Mouse (Mus musculus): Measurements from ENCODE around the gene Jtb. TPM values are rescaled to one million over a fixed set of nuclear protein-coding genes. Genes with fewer than 3 reads are reported as not detected.

Jtb gene
- polyA plus RNA-seq (2014; fragmentation: Nextera tagmentation; extraction: Ambion mirVana) = 112 and 114 TPM in 2 replicates

- H3K4me1 ChIP-seq (ENCODE audit: control insufficient read depth, insufficient read depth, low read length) = no peaks in the 10 kb centered on the region
- H3K4me3 ChIP-seq (ENCODE audit: low read depth, low read length) = peak within 1 kb of the TSS; percentile 75
- no peaks in the 10 kb centered on the region for H3K27me3 ChIP-seq (replicated peaks; ENCODE audit: control insufficient read depth, insufficient read depth, low read length)
- 1% methylated on average over 52 of the region's 61 CpGs for WGBS
- peak; percentile 98 for ATAC-seq (ENCODE audit: low read depth)
- H3K27ac ChIP-seq (replicated peaks; ENCODE audit: low read depth, low read length) = peak within 1 kb of the TSS; percentile 92
- DNase-seq (ENCODE audit: low spot score) = peak; percentile 97
- peak within 1 kb of the TSS; percentile 83 for H3K4me2 ChIP-seq (ENCODE audit: low read depth, low read length)
- H3K36me3 ChIP-seq (ENCODE audit: control insufficient read depth, insufficient read depth, low read length) = peaks cover 31% of the 10 kb centered on the region
- H3K9ac ChIP-seq (ENCODE audit: low read depth, low read length) = peak within 1 kb of the TSS; percentile 84
- no peaks in the 10 kb centered on the region for H3K9me3 ChIP-seq (ENCODE audit: control insufficient read depth, low read length)
These were observed at the start of gene Jtb for GRCm38 (mm10) chr3:90231507-90232333. Jtb (plus strand) TSS chr3:90231597.

- H3K4me2 ChIP-seq (ENCODE audit: low read depth, low read length) = no peak overlapping the region
- WGBS = 76% methylated on average over 3 of the region's 3 CpGs
- ATAC-seq (ENCODE audit: low read depth) (no peak), DNase-seq (ENCODE audit: low spot score) (no peak)
- H3K27ac ChIP-seq (replicated peaks; ENCODE audit: low read depth, low read length) = no peak overlapping the region
- H3K9me3 ChIP-seq (ENCODE audit: control insufficient read depth, low read length) = no peaks in the 10 kb centered on the region
- no peaks in the 10 kb centered on the region for H3K27me3 ChIP-seq (replicated peaks; ENCODE audit: control insufficient read depth, insufficient read depth, low read length)
- H3K36me3 ChIP-seq (ENCODE audit: control insufficient read depth, insufficient read depth, low read length) = no peaks in the 10 kb centered on the region
- H3K9ac ChIP-seq (ENCODE audit: low read depth, low read length) = no peak overlapping the region
- no peaks in the 10 kb centered on the region for H3K4me1 ChIP-seq (ENCODE audit: control insufficient read depth, insufficient read depth, low read length)
- no peak overlapping the region for H3K4me3 ChIP-seq (ENCODE audit: low read depth, low read length)
These were observed 47.8 kb upstream of the Jtb start for GRCm38 (mm10) chr3:90183581-90183980.

- no peak overlapping the region for H3K9ac ChIP-seq (ENCODE audit: low read depth, low read length)
- 66% methylated on average over 11 of the region's 11 CpGs for WGBS
- no peaks in the 10 kb centered on the region for H3K9me3 ChIP-seq (ENCODE audit: control insufficient read depth, low read length)
- H3K27me3 ChIP-seq (replicated peaks; ENCODE audit: control insufficient read depth, insufficient read depth, low read length) = no peaks in the 10 kb centered on the region
- ATAC-seq (ENCODE audit: low read depth) = no peak
- no peak overlapping the region for H3K27ac ChIP-seq (replicated peaks; ENCODE audit: low read depth, low read length)
- DNase-seq (ENCODE audit: low spot score) = no peak
- H3K4me2 ChIP-seq (ENCODE audit: low read depth, low read length) = no peak overlapping the region
- no peak overlapping the region for H3K4me3 ChIP-seq (ENCODE audit: low read depth, low read length)
- no peaks in the 10 kb centered on the region for H3K36me3 ChIP-seq (ENCODE audit: control insufficient read depth, insufficient read depth, low read length)
- no peaks in the 10 kb centered on the region for H3K4me1 ChIP-seq (ENCODE audit: control insufficient read depth, insufficient read depth, low read length)
These were observed 40.4 kb upstream of the Jtb start for GRCm38 (mm10) chr3:90190859-90191510.

GRCm38 (mm10) chr3:90194759-90195158 lies 36.6 kb upstream of the Jtb start:
- Histone ChIP-seq H3K4me3 (ENCODE audit: low read depth, low read length) (no peak overlapping the region), H3K27ac (replicated peaks; ENCODE audit: low read depth, low read length) (no peak overlapping the region), H3K27me3 (replicated peaks; ENCODE audit: control insufficient read depth, insufficient read depth, low read length) (no peaks in the 10 kb centered on the region), H3K4me2 (ENCODE audit: low read depth, low read length) (no peak overlapping the region), H3K36me3 (ENCODE audit: control insufficient read depth, insufficient read depth, low read length) (no peaks in the 10 kb centered on the region), H3K9ac (ENCODE audit: low read depth, low read length) (no peak overlapping the region), H3K9me3 (ENCODE audit: control insufficient read depth, low read length) (no peaks in the 10 kb centered on the region), H3K4me1 (ENCODE audit: control insufficient read depth, insufficient read depth, low read length) (no peaks in the 10 kb centered on the region)
- peak; percentile 55; the same call in 1 of the 2 replicates for ATAC-seq (ENCODE audit: low read depth)
- 39% methylated on average over 4 of the region's 4 CpGs for WGBS
- peak; percentile 26 for DNase-seq (ENCODE audit: low spot score)

DNA sequence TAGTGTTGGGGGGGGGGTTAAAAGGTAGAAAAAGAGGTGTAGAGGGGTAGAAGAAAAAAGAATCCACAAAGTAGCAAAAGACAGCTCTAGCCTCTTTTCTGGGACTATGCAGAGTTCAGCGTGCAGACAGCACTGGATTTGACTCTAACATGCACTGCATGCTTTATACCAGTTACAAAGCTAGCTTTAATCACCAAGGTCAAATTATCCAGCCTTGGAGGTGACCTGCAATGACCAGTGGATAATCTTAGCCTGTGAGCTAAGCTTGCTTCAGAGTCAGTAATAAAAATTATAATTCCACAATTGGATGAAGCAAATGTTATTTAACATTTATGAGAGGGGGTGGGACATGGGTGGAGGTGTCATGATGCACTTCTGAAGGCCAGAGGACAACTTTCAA lies 35.8 kb upstream of the Jtb start:
- no peak overlapping the region for H3K9ac ChIP-seq (ENCODE audit: low read depth, low read length)
- H3K4me1 ChIP-seq (ENCODE audit: control insufficient read depth, insufficient read depth, low read length) = no peaks in the 10 kb centered on the region
- ATAC-seq (ENCODE audit: low read depth) = no peak
- no peaks in the 10 kb centered on the region for H3K36me3 ChIP-seq (ENCODE audit: control insufficient read depth, insufficient read depth, low read length)
- no peak overlapping the region for H3K27ac ChIP-seq (replicated peaks; ENCODE audit: low read depth, low read length)
- no peak overlapping the region for H3K4me3 ChIP-seq (ENCODE audit: low read depth, low read length)
- WGBS = 62% methylated on average over 1 of the region's 1 CpGs
- H3K9me3 ChIP-seq (ENCODE audit: control insufficient read depth, low read length) = no peaks in the 10 kb centered on the region
- H3K4me2 ChIP-seq (ENCODE audit: low read depth, low read length) = no peak overlapping the region
- no peaks in the 10 kb centered on the region for H3K27me3 ChIP-seq (replicated peaks; ENCODE audit: control insufficient read depth, insufficient read depth, low read length)
- DNase-seq (ENCODE audit: low spot score) = no peak

GRCm38 (mm10) chr3:90197548-90197947 lies 33.8 kb upstream of the Jtb start:
- Histone ChIP-seq H3K4me3 (ENCODE audit: low read depth, low read length) (no peak overlapping the region), H3K4me2 (ENCODE audit: low read depth, low read length) (no peak overlapping the region), H3K9ac (ENCODE audit: low read depth, low read length) (no peak overlapping the region), H3K27ac (replicated peaks; ENCODE audit: low read depth, low read length) (no peak overlapping the region), H3K36me3 (ENCODE audit: control insufficient read depth, insufficient read depth, low read length) (no peaks in the 10 kb centered on the region), H3K27me3 (replicated peaks; ENCODE audit: control insufficient read depth, insufficient read depth, low read length) (no peaks in the 10 kb centered on the region), H3K9me3 (ENCODE audit: control insufficient read depth, low read length) (no peaks in the 10 kb centered on the region), H3K4me1 (ENCODE audit: control insufficient read depth, insufficient read depth, low read length) (no peaks in the 10 kb centered on the region)
- DNase-seq (ENCODE audit: low spot score) (no peak), ATAC-seq (ENCODE audit: low read depth) (no peak)
- 87% methylated on average over 1 of the region's 1 CpGs for WGBS

DNA sequence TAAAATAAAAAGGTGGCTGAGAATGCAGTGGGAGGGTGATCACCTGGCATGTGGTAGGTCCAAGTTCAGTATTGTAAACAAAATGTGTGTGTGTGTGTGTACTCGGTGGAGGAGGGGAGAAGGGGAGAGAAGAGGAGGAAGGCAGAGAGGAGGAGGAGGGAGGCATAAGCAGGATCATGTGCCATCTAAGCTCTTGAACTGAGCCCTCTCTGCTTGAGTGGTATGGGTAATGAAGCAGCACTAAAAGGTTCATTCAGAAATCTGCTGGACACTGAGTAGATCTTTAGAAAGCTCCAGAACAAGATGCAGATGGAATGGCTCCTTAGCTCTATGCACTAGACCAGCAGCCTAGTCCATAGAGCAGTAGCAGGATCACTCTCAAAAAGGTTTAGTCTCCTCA lies 28.5 kb upstream of the Jtb start:
- Histone ChIP-seq H3K4me1 (ENCODE audit: control insufficient read depth, insufficient read depth, low read length) (no peaks in the 10 kb centered on the region), H3K4me2 (ENCODE audit: low read depth, low read length) (no peak overlapping the region), H3K36me3 (ENCODE audit: control insufficient read depth, insufficient read depth, low read length) (peaks cover 4% of the 10 kb centered on the region; the same call in 1 of the 2 replicates), H3K27me3 (replicated peaks; ENCODE audit: control insufficient read depth, insufficient read depth, low read length) (no peaks in the 10 kb centered on the region), H3K4me3 (ENCODE audit: low read depth, low read length) (no peak overlapping the region), H3K27ac (replicated peaks; ENCODE audit: low read depth, low read length) (no peak overlapping the region), H3K9me3 (ENCODE audit: control insufficient read depth, low read length) (no peaks in the 10 kb centered on the region), H3K9ac (ENCODE audit: low read depth, low read length) (no peak overlapping the region)
- no peak for DNase-seq (ENCODE audit: low spot score)
- WGBS = 58% methylated on average over 1 of the region's 1 CpGs
- ATAC-seq (ENCODE audit: low read depth) = no peak

DNA sequence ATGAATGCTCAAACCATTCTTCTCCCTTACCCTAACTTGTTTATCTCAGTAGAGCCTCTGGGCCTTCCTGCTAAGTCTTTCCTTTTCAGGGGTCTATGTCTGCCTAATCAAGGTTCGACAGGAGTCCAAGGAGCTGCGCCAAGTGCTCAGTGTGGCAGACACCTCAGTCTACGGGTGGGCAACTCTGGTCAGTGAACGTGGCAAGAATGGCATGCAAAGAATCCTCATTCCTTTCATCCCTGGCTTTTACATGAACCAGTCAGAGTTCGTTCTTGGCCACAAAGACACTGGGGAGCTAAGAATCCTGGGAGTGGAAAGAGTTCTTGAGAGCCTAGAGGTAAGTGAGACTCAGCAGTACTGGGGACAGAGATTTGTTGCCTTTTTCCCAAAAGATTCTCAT lies 27.8 kb upstream of the Jtb start:
- peaks cover 11% of the 10 kb centered on the region; the same call in 1 of the 2 replicates for H3K36me3 ChIP-seq (ENCODE audit: control insufficient read depth, insufficient read depth, low read length)
- H3K27me3 ChIP-seq (replicated peaks; ENCODE audit: control insufficient read depth, insufficient read depth, low read length) = no peaks in the 10 kb centered on the region
- no peaks in the 10 kb centered on the region for H3K4me1 ChIP-seq (ENCODE audit: control insufficient read depth, insufficient read depth, low read length)
- H3K4me2 ChIP-seq (ENCODE audit: low read depth, low read length) = no peak overlapping the region
- no peak overlapping the region for H3K9ac ChIP-seq (ENCODE audit: low read depth, low read length)
- no peaks in the 10 kb centered on the region for H3K9me3 ChIP-seq (ENCODE audit: control insufficient read depth, low read length)
- WGBS = 63% methylated on average over 5 of the region's 5 CpGs
- H3K27ac ChIP-seq (replicated peaks; ENCODE audit: low read depth, low read length) = no peak overlapping the region
- H3K4me3 ChIP-seq (ENCODE audit: low read depth, low read length) = no peak overlapping the region
- ATAC-seq (ENCODE audit: low read depth) (no peak), DNase-seq (ENCODE audit: low spot score) (no peak)

Measured in embryonic facial prominence, embryonic 14.5 days (tissue).